Mouse (Mus musculus): ENCODE results near the gene Heg1. TPM values are rescaled to one million over a fixed set of nuclear protein-coding genes. Genes with fewer than 3 reads are reported as not detected.

Gene Heg1
- 10 to 100 TPM; 30.4 to 43.3 TPM for total RNA-seq (2021)
- long read RNA-seq, experiment 1, partial matches to known transcripts = 3 of 10 reads
- long read RNA-seq, experiment 1, other reads (novel, unspliced or antisense) = 7 of 10 reads
- long read RNA-seq, experiment 2, full-length matches to known transcripts = 1 of 16 reads
- long read RNA-seq, experiment 2, partial matches to known transcripts = 4 of 16 reads
- long read RNA-seq, experiment 2, other reads (novel, unspliced or antisense) = 11 of 16 reads

DNA sequence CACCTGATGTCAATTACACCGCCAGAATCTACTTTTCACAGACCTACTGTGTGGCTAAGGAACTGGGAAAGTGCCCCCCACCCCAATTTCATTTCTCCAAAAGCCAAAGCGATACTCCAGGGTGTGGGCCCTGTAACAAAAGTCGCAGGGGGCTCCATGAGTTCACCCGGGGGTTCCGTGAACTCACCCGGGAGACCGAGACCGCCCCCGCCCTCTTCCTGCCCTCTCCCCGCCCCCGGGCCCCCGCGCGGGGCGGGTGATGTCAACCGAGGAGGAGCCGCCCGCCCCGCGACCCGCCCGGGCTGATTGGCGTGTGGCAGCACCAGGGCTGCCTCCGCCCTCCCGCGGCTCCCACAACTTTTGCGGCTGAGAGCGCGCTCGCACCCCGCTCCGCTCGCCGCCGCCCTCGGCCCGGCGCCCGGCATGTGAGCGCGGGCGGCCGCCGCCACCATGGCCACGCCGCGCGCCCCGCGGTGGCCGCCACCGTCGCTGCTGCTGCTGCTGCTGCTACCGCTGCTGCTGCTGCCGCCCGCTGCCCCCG lies at the start of gene Heg1:
Gene Heg1, plus strand, starts transcription at position 209 of the 541 bp plus-strand sequence.
- TF ChIP-seq CTCF (IDR thresholded peaks at IDR 0.05) = no peak; the same call in 1 of the 2 replicates
- Histone ChIP-seq H3K27ac (peak within 1 kb of the TSS; percentile 96), H3K4me3 (peak within 1 kb of the TSS; percentile 96)
- intact Hi-C loops (cut with DNase I) = loop anchor here (2.0 kb wide), 1 partner anchor 123 kb away; no protein-coding TSS in a partner anchor
- peak; percentile 91 for DNase-seq

- no peak for TF ChIP-seq CTCF (IDR thresholded peaks at IDR 0.05)
- no peak overlapping the region for H3K4me3 ChIP-seq
- no peak overlapping the region for H3K27ac ChIP-seq
- no peak for DNase-seq
- intact Hi-C loops (cut with DNase I) = no loop called here
Measured at GRCm38 (mm10) chr16:33635836-33636595, 48.2 kb upstream of the Heg1 start.

DNA sequence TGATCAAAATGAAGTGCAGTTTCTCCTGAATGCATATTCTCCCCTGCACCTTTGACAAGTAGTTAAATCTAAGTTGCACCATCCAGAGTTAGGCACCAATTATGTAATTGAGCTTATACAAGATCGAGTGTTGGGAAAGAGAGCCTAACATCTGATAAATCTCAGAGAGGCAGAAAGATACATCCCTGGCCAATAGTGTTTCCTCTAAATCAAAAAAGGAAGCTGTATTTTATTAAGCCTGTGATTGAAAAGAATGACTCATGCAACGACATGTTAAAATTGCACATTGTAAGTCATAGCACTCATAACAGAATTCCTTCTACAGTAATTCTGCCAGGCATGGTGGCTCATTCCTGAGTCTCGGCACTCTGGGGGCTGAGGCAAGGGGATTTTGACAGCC lies 42.4 kb upstream of the Heg1 start:
- Histone ChIP-seq H3K4me3 (no peak overlapping the region), H3K27ac (0 out of 2 replicates have a peak overlapping the region, but pooled peaks have one; percentile 35)
- intact Hi-C loops (cut with DNase I) = no loop called here
- DNase-seq = no peak
- no peak for TF ChIP-seq CTCF (IDR thresholded peaks at IDR 0.05)

DNA sequence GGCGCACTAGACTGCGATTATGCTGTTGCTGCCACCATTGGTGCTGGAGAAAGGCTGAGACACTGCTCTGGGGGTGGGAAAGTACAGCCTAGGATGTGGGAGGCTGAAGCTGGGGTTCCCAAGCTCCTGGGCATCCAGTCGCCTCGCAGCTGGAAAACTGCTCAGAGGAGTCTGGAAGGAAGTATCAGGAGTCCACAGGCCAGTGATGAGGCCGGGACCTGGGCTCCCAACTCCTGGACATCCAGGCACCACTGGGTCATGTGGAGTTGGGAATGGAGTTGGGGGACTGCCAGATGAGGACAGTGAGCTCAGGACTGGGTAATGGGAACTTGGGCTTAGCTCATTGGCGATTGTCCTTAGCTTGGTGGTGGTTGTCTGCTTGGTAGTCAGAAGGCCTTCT lies 31.1 kb upstream of the Heg1 start:
- no peak for TF ChIP-seq CTCF (IDR thresholded peaks at IDR 0.05)
- Histone ChIP-seq H3K4me3 (no peak overlapping the region), H3K27ac (no peak overlapping the region)
- DNase-seq = no peak
- intact Hi-C loops (cut with DNase I) = no loop called here

DNA sequence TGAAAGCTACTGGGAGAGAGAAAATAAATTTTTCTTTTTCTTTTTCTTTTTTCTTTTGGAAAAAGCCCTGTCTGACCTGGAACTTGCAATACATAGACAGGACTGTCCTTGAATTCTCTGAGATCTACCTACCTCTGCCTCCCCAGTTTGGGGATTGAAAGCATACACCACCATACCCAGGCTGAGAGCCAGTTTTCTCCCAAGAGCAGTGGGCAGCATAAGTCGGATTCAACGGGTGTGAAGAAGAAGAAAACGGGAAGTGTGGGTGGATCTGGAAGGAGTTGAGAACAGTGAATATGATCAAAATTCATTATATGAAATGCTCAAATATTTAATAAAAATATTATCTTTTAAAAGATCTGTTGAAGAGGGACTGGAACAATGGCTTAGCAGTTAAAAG lies 28.7 kb upstream of the Heg1 start:
- H3K4me3 ChIP-seq = no peak overlapping the region
- DNase-seq = no peak
- TF ChIP-seq CTCF (IDR thresholded peaks at IDR 0.05) = no peak
- H3K27ac ChIP-seq = no peak overlapping the region
- intact Hi-C loops (cut with DNase I) = no loop called here

DNA sequence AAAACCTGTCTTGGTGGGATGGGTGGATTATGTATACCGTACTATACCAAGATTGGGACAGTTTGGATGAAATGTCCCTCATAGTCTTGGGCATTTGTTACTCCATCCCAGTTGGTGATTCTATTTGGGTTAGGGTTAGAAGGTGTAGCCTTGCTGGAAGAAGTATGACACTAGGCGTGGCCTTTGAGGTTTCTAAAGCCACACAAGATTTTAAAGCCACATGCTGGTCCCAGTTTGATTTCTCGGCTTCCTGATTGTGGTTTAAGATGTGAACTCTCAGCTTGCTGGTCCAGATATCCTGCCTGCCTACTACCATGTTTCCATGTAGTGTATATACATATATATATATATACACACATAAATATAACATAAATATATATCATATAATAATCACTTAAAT lies 27.0 kb upstream of the Heg1 start:
- intact Hi-C loops (cut with DNase I) = no loop called here
- no peak overlapping the region for H3K27ac ChIP-seq
- DNase-seq = no peak
- no peak overlapping the region for H3K4me3 ChIP-seq
- no peak for TF ChIP-seq CTCF (IDR thresholded peaks at IDR 0.05)

DNA sequence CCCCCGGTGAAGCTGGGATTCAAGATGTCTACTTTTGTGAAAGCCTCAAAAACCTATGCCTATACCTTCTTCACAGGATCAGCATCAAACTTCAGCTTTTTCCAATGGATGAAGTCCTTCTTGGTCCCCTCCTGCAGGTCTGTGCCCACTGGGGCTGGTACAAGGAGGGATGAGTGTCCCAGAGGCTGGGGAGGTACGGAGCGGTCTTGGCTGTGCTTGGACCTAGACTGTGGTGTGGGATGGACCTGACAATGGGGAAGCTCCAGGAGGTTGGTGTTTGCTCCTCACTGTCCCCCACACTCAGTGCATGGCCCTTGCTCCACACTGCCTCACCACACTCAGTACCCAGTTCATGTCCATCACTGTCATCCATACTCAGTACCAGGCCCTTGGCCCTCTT lies 26.0 kb upstream of the Heg1 start:
- H3K4me3 ChIP-seq = no peak overlapping the region
- DNase-seq = no peak
- TF ChIP-seq CTCF (IDR thresholded peaks at IDR 0.05) = no peak
- intact Hi-C loops (cut with DNase I) = no loop called here
- H3K27ac ChIP-seq = no peak overlapping the region

GRCm38 (mm10) chr16:33659521-33659920 lies 24.6 kb upstream of the Heg1 start:
- peak overlapping the region; percentile 51 for H3K27ac ChIP-seq
- no peak for DNase-seq
- no peak overlapping the region for H3K4me3 ChIP-seq
- intact Hi-C loops (cut with DNase I) = no loop called here
- no peak for TF ChIP-seq CTCF (IDR thresholded peaks at IDR 0.05)

GRCm38 (mm10) chr16:33660125-33660524 lies 24.0 kb upstream of the Heg1 start:
- no peak for TF ChIP-seq CTCF (IDR thresholded peaks at IDR 0.05)
- H3K27ac ChIP-seq = peak overlapping the region; percentile 61
- H3K4me3 ChIP-seq = no peak overlapping the region
- peak; percentile 61 for DNase-seq
- intact Hi-C loops (cut with DNase I) = no loop called here

DNA sequence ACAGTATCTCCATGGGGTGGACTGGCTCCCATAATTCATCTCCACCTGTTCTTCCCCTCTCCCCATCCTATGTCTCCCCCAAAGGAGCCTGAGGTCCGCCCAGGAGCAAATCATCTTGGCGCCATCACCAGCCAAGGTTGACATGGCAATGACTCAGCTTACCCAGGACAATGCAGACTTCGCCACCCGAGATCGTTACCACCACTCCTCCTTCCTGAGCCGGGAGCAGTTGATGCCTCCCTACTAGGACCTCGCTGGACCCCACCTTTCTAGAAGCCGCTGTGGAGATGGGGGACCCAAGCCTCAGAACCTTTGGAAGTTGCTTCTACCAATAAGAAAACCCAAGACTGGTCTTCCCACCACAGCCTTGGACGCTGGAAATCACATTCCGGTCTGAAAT lies 21.3 kb upstream of the Heg1 start:
- DNase-seq = no peak
- Histone ChIP-seq H3K27ac (no peak overlapping the region), H3K4me3 (no peak overlapping the region)
- intact Hi-C loops (cut with DNase I) = no loop called here
- no peak for TF ChIP-seq CTCF (IDR thresholded peaks at IDR 0.05)

DNA sequence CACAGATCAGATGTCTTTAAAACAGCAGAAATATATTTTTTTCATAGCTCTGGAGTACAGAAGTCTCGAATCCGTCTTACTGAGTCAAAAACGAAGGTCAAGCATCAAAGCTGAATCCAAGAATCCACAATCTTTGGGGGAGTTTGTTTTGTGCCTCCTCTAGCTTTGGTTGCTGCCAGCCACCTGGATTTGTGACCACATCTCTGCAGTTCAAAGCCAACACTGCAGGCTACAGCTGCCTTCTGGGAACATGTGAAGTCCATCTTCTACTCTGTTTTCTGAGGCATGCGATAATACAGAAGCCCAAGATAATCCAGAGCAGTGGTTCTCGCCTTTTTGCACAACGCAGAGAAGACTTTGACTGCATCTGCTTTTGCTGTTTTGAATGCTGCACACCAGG lies 17.9 kb upstream of the Heg1 start:
- no peak for TF ChIP-seq CTCF (IDR thresholded peaks at IDR 0.05)
- no peak for DNase-seq
- H3K27ac ChIP-seq = no peak overlapping the region
- no peak overlapping the region for H3K4me3 ChIP-seq
- intact Hi-C loops (cut with DNase I) = no loop called here

DNA sequence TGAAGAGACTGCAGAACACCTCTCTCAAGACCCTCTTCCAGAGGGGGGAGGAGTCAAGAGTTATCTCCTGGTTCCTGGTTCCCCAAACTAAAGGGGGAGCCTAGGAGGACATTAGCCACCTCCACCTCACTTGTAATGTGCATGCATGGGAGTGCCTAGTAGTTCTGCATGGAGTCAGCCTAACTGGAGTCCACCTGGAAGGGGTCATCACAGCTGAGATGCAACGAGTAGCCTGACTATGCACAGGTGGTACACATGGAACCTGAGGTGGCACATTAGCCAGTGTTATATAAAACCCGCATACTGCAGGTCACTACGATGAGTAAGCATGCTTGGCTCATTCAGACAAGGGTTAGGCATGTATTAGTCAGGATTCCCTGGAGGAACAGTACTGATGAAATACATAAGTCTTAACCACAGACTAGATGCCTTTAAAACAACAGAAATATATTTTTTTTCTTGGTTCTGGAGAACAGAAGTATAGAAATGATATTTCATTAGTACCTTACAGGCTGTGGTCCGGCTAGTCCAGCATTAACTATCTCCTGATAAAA lies 17.1 kb upstream of the Heg1 start:
- Histone ChIP-seq H3K4me3 (no peak overlapping the region), H3K27ac (no peak overlapping the region)
- intact Hi-C loops (cut with DNase I) = no loop called here
- TF ChIP-seq CTCF (IDR thresholded peaks at IDR 0.05) = no peak
- DNase-seq = no peak

DNA sequence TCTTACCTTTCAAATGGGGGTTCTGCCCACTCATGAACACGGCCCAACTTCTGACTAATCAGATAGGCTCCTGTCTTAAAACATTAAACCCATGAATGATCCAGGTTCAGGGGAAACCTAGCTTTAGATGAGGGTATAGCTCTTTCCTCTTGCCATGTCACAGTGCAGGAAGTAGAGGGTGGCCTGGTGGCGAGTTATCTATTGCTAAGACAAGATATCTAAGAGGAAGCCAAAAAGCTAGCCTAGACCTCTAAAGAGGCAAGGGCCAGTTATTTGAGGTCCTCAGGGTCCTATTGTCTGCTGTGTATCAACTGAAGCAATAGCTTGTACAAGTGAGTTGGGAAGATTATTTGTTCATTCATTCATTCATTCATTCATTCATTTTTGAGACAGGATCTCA lies 15.7 kb upstream of the Heg1 start:
- TF ChIP-seq CTCF (IDR thresholded peaks at IDR 0.05) = no peak
- H3K4me3 ChIP-seq = no peak overlapping the region
- intact Hi-C loops (cut with DNase I) = no loop called here
- no peak overlapping the region for H3K27ac ChIP-seq
- DNase-seq = no peak

Measured in gastrocnemius, adult 2 months (tissue).